Mouse (Mus musculus): ENCODE measurements around the gene Ror2.

DNA sequence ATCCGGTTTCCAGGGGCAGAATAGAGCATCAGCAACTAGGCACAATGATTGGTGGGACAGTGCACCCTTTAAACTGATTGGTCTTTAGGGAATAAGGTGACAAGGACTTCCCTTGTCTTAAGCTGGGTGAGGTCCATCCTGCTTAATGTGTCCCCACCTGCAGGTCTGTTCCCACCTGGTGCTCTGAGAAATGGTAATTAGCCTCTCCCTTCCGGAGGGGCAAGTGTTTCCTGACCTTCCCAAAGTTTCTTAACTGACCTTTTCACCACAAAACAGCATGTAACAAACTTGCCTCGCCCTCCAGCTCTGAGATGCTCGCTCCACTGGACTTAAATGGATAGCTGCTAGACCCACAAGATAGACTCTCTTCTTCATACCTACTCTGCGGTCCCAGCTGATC lies 101.8 kb downstream of the Ror2 start:
- TF ChIP-seq EP300 (IDR thresholded peaks at IDR 0.05; ENCODE audit: low read depth) (no peak), CTCF (IDR thresholded peaks at IDR 0.05; ENCODE audit: low read depth) (no peak)

All from liver, postnatal 0 days (tissue).